Mouse (Mus musculus): ENCODE results near the gene Slit3.
A peak's percentile ranks its signal among the peaks of the same experiment; 100 is the strongest.

Slit3 gene

DNA sequence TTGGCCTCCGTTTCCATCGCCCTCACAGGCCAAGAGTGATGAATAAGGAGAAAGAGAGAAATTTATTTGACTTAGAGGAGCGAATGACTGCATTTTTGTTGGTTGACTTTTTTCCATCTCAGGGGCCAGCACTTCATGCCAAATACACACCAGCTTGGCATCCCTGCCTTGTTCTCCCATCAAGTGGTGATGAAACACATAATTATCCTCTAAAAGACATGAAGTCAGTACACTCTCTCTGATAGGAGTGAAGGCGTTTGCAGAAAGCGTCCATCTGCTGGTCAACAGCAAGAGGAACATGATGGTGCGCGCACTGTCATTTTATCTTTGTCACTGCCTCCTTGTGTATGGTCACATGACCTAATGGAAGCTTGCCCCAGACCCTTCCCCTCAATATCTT, 75.8 kb downstream of the Slit3 start:
- DNase-seq (ENCODE audit: low spot score in 2 of 2) = no peak

DNA sequence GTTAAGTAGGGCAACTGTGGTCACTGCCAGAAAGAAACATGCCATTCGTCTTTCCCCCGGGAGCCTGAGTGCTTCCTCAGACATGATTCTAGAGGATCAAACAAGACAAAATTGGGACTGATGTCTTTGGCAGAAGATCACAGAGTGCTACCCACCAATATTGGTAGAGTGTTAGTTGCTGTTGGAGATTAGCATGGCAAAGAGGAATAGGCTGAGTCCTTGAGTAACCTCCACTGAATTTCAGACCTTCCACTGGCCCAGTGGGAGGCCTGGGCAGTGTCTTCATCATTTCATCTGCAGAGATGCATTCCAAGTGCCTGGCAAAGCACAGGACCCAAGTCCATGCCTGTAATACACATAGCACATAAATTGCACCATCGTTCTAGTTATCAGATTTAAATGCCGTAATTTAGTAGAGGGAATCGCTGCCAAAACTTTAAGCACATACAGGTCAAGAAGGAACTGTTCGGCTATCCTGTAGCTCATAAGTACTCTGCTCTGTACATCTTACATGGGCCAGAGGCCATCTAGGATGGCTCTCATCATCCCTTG, 77.6 kb downstream of the Slit3 start:
- no peak for DNase-seq (ENCODE audit: low spot score in 2 of 2)

DNA sequence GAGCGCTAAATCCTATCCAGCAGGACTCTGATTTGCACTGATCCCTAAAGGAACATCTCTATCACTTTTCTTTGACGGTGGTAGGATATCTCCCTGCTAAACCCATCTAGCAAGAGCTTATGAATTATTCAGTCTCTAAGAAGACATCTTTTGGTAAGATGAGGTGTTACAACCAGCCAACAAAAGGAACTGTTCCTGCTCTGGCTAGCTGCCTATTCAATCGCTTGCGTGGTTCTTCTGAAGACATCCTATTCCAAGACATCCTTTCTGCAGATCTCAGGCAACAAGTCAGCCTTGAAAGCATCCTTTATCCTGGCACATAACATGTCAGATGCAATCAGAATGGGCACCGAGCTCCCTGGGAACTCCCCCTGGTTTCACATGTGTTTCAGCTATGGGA, 81.3 kb downstream of the Slit3 start:
- DNase-seq (ENCODE audit: low spot score in 2 of 2) = no peak

DNA sequence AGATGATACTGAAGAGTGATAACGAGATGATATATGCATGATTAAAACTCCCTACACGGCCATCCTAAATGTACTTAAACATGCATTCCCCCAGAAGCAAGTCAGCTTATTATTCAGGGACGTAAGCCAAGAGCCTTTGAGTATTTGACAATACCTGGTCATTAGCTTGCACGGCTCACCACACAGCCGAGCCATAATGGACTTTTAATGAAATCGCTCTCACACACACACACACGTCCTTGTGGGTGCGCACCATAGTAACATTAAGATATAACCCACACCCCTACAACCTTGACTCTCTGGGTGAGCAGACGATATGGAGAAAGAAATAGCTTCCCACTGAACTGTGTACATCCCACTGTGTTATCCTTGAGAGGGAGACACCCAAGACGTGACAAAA, 82.6 kb downstream of the Slit3 start:
- no peak for DNase-seq (ENCODE audit: low spot score in 2 of 2)

DNA sequence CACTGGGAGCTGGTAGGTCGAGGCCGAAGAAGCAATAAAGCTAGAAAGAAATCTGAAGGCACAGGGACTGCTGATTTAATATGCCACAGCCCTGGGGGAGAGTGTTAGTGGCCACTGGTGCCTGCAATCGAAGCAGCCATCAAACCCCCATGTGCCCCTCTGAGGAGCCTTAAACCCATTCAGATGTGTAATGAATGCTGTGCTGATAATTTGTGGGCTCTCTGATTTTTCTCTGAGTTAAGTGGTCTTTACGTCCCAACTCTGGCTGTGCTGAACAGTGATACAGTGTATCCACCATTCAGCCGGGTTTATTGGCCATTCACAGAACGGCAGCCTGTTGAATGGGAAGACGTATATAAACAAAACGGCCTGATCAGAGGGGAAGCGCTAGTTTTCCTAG, 83.1 kb downstream of the Slit3 start:
- no peak for DNase-seq (ENCODE audit: low spot score in 2 of 2)

- no peak for DNase-seq (ENCODE audit: low spot score in 2 of 2)
Measured at GRCm38 (mm10) chr11:35210728-35211682, 90.0 kb downstream of the Slit3 start.

DNA sequence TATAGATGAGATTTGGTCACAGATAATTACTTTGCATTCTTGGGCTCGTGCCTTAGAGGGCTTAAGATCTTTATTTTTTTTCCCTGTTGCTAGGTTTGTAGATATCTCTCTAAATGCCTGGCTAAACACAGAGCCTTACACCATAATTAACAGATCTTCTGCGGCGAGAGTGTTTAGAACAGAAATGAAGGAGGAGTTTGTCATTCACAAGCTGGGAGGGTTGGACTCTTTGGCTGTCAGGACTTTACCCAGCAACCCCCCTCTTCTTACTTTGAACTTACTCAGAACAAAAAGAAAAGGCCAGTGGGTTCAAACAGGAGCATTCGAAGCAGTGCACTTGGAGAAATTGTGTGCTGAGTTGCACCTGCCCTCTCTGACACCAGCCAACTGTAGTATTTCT, 103.0 kb downstream of the Slit3 start:
- DNase-seq (ENCODE audit: low spot score in 2 of 2) = no peak

DNA sequence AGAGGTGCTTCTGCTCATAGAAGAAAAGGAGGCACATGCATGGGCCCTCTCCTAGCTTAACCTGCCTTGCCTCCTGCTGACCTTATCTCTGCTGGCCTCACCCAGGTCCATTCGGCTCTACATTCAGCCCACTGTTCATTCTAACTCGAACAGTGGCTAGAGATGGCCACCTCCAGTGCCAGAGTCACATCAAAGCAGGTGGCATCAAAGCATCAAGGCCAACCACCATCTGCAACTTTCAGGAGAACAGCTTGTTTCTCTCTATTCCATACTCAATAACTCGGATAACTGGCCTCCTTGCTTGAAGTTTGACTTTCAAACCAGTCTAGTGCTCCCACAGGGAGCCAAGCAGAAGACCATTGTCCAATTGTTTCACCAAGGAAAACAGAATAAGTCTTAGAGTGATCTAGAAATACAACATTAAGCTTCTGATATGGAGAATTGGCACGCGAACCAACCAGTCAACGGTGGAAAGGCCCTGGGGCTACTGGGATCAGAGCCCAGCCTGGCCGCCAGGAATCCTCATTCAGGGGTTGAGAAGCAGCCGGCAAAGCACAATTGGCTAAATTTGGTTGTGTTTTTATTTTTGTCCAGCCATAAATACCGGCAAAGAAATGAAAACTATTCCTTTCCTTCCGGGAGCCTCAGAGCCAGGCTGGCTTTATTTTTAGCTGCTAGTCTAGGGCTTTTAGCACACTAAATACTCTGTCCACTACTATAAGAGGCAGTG, 110.5 kb downstream of the Slit3 start:
- no peak for DNase-seq (ENCODE audit: low spot score in 2 of 2)

DNA sequence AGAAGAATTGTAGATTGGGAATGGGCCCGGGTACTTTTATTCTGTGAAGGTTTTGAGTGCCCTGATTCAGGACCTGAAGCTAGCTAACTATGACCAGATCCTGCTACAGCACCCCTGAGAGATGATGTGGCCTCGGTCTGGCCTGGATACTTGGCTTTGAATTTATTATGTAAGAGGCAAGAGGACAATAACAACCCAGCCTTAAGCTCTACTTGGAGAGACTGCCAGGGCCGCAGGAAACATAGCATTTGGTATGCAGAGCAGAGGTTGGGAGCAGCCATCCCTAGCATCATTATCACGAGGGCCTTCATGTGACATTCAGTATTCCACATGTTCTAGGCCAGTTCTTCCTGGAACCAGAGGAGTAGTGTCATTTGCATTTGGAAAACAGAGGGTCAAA, 111.3 kb downstream of the Slit3 start:
- no peak for DNase-seq (ENCODE audit: low spot score in 2 of 2)

DNA sequence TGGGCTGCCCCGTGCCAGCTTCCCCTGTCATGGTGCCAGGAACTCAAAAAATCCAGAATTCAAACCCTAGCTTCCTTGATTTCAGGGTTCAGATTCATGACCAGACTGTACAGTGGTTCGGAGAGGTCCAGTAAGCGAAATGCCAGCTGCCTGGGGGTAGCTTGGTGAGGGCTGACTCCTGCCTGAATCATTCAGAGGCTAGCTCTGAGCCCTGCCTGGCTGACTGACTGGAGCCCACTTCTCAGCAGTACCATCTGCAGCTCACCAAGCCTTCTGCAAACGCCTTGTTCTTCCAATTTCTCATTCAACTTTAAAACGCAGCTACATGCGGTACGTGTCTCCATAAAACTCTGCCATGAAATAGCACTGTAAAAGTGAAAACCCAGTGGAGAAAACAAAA, 120.4 kb downstream of the Slit3 start:
- no peak for DNase-seq (ENCODE audit: low spot score in 2 of 2)

DNA sequence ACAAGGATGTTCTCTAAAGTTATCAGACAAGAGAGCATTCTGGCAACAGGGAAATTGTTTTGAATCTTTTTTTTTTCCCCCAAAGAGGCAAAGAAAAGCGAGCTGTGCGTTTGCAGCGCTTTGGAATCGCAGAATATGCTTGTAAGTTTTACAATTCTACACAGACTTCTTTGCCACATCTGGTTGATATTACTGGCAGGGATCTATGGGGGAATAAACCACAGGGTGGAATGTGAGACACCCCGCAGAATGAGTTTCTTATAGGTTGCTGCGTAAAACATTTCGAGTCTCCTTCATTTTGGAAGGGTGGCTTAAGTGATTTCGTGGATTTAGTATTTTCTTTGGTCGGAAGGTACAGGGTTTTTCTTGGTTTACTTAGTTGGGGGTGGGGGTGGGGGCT, 122.6 kb downstream of the Slit3 start:
- no peak for DNase-seq (ENCODE audit: low spot score in 2 of 2)

- DNase-seq (ENCODE audit: low spot score in 2 of 2) = no peak
Measured at GRCm38 (mm10) chr11:35244526-35244925, 123.5 kb downstream of the Slit3 start.

- DNase-seq (ENCODE audit: low spot score in 2 of 2) = no peak
Measured at GRCm38 (mm10) chr11:35246623-35247022, 125.6 kb downstream of the Slit3 start.

DNA sequence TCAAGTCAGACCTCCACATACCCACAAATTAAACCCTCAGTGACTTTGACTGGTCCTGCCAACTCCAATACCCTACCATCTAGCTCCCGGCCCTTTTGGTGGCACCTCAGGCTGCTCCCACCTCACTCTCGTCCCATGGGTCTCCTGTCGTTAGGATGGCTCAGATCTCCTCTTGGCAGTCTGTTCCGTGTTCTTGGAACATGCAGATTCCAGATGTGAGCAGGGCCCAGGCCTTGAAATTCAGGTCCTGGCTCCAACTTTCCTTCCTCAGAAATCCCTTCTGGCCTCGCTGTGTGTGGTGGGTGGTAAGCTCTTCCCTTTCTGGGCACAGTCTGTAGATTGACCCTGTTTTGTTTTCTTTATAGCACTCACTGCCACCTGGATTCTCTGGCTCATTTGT, 127.1 kb downstream of the Slit3 start:
- DNase-seq (ENCODE audit: low spot score in 2 of 2) = no peak

- DNase-seq (ENCODE audit: low spot score in 2 of 2) = no peak
Measured at GRCm38 (mm10) chr11:35250871-35251418, 129.9 kb downstream of the Slit3 start.

DNA sequence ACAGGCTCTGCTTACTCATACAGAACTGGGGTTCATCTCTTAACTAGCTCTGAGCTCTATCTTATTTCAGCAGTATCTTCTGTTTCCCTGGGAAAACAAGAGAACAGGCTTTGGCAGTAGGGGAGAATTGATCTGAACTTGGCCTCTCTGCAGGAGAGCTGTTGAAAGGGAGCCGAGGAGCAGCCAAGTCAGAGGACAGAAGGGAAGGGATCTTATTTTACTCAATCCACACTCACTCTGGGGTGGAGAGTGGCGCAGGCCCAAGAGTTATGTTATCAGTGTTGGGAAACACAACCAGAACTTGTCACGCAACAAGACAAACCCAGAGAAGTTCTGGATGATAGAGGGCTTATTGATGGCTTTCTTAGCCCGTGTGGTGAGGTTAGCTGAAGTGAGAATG, 130.9 kb downstream of the Slit3 start:
- DNase-seq (ENCODE audit: low spot score in 2 of 2) = no peak

GRCm38 (mm10) chr11:35257351-35257750, 136.3 kb downstream of the Slit3 start:
- no peak for DNase-seq (ENCODE audit: low spot score in 2 of 2)

- DNase-seq (ENCODE audit: low spot score in 2 of 2) = peak in 1 of 2 experiments; percentile 15
Measured at GRCm38 (mm10) chr11:35261562-35262087, 140.6 kb downstream of the Slit3 start.

GRCm38 (mm10) chr11:35262289-35262941, 141.4 kb downstream of the Slit3 start:
- DNase-seq (ENCODE audit: low spot score in 2 of 2) = no peak

DNA sequence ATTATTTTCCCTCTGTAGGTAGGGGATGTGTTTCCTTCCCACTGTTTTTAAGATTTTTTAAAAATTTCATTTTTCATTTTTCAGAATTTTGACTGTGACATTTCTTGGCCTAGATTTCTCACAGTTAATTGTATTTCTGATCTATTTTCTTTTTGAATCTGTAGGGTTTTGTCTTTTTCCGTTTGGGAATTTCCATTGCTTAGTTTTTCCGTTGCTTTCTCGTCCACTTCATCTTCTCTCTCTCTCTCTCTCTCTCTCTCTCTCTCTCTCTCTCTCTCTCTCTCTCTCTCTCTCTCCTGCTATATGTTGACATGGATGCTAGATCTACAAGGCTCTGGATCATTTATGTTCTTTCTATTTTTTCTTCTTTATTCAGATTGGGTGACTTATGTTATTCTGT, 143.7 kb downstream of the Slit3 start:
- no peak for DNase-seq (ENCODE audit: low spot score in 2 of 2)

GRCm38 (mm10) chr11:35270396-35270795, 149.4 kb downstream of the Slit3 start:
- no peak for DNase-seq (ENCODE audit: low spot score in 2 of 2)

DNA sequence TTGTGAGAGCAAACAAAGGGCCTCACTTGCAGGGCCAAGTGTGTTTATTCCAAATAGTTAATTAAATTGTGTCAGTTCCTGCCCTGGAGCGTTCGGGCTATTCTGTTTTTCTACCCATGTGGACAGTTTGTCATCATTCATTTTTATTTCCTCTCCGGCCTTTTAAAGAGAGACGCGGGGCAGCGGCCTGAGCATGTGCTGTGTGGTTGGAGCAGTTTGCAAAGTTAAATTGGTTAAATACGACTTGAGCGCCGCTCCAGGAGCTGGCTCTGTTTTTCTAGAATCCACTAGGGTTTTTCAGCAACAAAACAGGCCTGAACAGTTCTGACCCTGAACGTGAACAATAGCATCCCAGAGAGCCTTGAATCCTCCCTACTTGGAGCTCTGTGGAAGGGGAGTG, 152.4 kb downstream of the Slit3 start:
- no peak for DNase-seq (ENCODE audit: low spot score in 2 of 2)

Measured in frontal cortex, postnatal 25 days (tissue).